Mouse (Mus musculus) urinary bladder, postnatal 14 days (tissue): ENCODE data around the gene Pigk.
A peak's percentile ranks its signal among the peaks of the same experiment; 100 is the strongest.

Experiments used
- DNase-seq: peaks from one replicate; pipeline ENCODE4 v3.0.0; 2021; ENCODE audit warnings: low spot score

The Pigk gene

DNA sequence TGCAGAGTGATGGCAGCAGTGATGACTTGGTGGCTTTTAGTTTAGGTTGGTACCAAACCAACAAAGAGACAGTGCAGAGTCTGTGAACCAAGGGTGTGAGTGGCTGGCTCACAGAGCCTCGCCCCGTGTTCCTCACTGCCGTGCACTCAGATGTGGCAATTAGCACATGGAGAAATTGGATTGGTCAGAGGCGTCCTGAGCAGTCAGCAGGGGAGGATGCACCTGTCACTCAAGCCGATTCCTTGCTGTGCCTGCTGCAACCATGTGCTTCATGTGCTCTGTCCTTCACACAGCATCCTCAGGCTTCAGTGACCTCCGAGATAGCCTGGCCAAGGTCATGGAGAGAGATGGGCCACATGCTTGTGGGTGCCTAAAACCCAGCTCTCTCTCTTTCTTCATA is 14.3 kb downstream of the Pigk start:
- DNase-seq: no peak

GRCm38 (mm10) chr3:152733011-152733410 is 19.1 kb downstream of the Pigk start:
- no peak for DNase-seq

DNA sequence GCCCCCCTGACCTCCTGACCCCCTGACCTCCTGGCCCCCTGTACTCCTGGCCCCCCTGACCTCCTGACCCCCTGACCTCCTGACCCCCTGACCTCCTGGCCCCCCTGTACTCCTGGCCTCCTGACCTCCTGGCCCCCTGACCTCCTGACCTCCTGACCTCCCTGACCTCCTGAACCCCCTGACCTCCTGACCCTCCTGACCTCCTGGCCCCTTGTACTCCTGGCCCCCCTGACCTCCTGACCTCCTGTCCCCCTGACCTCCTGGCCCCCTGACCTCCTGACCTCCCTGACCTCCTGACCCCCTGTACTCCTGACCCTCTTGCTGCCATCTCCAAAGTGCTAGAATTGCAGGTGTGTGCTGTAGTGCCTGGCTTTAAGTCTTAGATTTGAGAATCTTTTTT is 19.6 kb downstream of the Pigk start:
- no peak for DNase-seq

GRCm38 (mm10) chr3:152734100-152734499 is 20.2 kb downstream of the Pigk start:
- no peak for DNase-seq

DNA sequence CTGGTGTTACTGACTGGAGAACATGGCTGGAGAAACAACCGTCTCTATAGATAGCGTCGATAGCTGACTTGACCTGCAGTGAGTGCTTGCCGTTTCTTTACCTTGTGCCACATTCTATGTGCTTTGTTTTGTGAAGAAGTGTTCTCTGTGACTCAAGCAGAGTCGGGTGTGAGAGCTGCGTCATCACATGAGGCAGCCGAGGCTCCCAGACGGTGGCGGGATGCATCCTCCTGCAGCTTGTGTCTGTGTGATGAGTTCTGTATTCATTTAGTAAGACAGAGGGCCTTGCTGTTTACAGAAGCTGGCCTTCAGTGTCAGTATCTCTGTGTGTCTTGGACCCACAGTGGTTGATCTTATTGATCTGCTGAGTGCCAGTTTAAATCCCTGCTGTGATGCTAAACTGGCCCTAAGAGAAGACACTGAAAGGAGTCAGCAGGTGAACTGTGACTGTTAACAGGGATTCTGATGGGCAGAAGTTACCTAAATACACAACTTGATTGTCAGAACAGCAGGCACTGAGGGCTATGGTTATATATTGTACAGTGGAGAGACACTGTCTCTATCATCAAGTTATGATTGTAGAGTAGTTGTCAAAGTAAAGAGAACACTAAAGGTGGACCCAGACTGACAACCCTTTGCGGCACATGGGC is 21.8 kb downstream of the Pigk start:
- DNase-seq: no peak

DNA sequence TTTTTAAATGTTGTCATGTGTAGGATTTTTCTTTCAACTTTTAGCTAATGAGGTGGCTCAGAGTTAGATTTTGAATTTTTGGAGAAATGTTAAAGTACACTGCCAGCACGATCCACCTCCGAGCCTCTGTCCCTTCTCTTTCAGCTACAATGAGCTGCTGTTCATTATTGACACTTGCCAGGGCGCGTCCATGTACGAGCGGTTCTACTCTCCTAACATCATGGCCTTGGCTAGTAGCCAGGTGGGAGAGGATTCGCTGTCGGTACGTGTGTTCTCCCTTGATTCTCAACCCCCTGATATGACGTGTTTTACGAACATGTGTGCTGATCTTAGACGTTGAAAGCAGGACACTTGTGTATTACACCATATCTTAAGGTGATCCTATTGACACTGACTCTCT is 30.4 kb downstream of the Pigk start:
- DNase-seq: no peak

DNA sequence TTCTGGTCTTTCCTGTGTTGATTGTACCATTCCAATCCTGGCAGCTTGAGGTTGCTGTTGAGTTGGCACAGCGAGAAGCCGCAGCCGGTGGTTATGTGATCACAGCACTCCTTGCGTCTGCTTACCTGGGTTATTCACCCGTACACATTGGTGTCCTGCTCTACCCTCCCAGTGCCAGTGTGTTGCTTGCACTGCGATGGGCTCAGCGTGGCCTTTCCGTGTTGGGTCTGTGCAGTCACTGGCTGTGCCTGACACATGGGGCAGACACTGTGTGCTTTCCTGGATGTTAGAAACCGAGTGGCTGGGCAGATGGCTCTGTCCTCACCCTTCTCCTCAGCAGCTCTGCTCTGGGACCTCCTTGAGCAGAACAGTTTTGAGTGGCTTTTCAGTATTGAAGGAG is 31.7 kb downstream of the Pigk start:
- no peak for DNase-seq

- no peak for DNase-seq
Measured at GRCm38 (mm10) chr3:152749461-152749871, 35.6 kb downstream of the Pigk start.

DNA sequence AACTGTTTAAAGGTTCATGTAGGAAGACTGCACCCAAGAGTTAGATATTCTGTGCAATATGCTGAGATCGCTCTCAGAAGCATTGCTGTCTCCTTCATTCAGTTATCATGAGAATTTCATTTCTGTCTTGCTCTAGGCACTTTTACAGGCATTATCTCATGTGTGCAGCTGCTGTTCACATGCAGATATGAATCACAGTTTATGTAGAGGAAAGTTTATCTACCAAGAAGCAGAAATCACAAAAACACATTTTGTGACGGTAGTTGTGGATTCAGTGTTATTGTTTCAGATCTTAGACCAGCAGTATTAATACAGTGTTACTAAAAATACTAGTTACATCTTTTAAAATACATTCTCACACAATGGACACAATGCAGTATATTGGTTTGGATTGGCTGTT is 36.0 kb downstream of the Pigk start:
- no peak for DNase-seq

DNA sequence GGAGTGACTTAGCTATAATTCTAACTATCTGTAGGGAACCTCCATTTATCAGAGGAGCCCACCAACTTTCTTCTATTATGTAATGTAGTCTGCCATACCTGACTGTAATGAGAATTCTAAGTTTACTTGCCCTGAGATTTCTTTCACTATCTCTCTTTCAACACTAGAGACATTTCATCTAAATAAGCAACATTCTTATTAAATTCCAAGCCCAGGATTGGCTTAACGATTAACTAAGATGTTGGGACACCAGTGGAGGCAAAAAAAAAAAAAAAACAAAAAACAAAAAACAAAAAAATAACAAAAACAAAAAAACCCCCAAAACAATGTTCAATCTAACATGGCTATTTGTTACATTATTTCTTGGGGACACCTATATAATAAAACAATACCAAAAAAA is 39.0 kb downstream of the Pigk start:
- DNase-seq: no peak

DNA sequence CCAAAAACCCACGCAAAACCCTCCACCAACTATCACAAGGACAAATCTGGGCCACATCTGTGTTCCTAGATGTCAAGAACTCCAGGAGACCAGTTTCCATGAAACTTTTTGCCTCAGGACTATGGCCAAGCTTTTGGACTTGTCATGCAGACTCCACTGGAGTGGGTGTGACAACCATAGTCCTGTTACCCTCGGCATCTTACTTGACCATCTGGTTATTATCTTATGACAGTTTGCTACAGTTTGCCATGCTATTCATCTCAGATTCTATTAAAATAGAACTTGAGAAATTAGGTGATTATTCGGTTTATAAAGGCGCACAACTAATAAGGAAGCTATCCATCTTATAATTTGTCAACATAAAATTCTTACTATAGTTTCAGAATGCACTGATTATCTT is 39.4 kb downstream of the Pigk start:
- no peak for DNase-seq

- DNase-seq: no peak
Measured at GRCm38 (mm10) chr3:152753920-152754764, 40.2 kb downstream of the Pigk start.

DNA sequence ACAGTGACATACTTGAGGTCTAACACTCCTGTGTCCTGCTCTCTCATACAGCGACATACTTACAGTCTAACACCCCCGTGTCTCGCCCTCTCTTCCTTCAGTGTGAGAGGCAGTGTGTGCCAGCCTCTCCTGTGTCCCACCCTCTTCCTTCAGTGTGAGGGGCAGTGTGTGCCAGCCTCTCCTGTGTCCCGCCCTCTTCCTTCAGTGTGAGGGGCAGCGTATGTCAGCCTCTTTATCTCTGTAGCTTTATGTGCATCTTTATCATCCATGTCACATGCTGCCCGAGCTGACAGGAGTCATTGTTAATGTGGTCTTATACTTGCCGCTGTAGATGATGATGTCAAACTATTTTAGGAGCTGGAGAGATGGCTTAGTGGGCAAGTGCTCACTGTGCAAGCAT is 41.6 kb downstream of the Pigk start:
- no peak for DNase-seq

DNA sequence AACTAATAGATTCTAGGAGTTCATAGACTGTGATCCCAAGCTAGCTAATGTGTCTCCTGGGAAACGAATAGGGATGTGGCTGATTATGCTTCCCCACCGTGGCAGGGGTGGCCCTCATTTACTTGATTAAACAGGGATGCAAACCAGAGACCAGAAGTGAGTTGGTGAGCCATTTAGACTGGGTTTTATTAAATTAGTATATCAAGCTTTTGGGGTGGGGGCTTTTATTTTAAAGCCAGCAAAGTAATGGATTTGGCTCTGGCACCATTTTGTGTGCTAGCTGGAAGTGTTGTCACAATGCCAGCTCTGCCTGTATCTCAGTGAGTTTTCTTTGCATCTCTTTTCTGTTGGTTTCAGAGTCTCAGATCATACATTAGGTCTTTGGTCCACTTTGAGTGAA is 43.0 kb downstream of the Pigk start:
- DNase-seq: no peak

GRCm38 (mm10) chr3:152757464-152758393 is 43.8 kb downstream of the Pigk start:
- DNase-seq: no peak

- no peak for DNase-seq
Measured at GRCm38 (mm10) chr3:152758500-152759032, 44.7 kb downstream of the Pigk start.

DNA sequence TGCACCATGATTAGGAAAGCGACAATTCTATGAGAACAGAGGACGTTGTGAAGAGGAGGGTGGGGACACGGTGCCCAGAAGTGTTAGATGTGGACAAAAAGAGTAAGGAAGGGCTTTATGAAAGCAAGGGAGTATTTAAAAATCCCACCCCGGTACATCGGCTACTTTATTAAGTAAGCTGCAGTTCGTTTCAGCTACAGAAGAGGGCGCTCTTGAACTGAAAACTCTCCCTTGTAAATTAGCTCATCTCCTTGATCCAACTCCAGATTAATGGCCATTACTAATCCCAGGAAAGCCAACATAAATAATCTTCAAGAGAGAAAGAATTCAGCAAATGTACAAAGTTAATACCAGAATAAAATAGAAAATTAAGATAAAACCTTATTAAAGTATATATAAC is 47.2 kb downstream of the Pigk start:
- no peak for DNase-seq

DNA sequence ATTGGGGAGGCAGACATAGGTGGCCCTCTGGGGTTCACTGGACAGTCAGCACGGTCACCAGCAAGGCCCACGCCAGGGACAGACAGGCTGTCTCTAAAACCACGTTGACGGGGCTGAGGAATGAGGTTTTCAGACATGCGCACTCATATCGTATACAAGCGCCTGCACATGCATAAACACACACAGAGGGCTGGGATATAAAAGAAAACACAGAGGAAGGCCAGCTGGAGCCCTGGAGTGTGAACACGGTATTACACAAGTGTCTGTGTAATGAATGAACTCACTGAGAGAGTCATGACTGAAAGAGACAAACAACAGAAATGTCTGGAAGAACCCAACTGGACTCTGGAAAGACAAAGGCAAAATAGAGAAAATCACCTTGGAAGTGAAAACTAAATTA is 47.8 kb downstream of the Pigk start:
- no peak for DNase-seq

GRCm38 (mm10) chr3:152762302-152762701 is 48.4 kb downstream of the Pigk start:
- no peak for DNase-seq

DNA sequence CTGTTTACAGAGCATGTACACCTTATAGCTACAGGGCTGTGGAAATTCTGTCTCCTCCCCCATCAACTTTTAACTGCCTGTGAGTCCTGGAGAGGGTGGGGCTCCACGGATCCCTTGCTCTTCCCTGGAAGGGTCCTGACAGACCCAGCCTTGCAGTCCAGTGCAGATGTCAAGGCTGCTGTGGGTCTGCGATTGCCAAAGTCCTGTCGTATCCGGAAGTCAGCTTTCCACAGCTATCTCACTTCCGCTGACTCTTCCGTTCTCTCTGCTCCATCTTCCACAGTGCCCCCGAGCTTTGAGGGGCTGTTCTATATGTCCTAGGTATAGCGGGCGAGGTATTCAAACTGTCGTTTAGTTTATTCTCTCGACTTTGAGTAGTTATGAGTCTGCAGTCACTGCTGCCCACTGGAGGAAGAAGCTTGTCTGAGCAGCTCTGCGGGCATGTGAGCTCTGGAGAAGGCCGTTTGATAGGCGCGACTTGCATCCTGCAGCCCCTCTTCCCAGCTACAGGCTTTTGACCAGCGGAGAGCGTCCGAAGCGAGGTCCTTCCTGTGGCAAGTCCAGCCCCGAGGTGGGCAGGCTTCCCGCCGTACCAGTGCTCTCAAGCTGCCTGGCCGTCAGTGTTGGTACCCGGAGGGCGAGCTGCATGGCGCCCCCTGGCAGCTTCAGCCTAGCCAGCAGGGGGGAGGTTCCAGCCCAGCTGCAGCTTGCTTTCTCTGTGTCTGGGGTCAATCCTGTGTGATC is 49.4 kb downstream of the Pigk start:
- DNase-seq: peak; percentile 33

DNA sequence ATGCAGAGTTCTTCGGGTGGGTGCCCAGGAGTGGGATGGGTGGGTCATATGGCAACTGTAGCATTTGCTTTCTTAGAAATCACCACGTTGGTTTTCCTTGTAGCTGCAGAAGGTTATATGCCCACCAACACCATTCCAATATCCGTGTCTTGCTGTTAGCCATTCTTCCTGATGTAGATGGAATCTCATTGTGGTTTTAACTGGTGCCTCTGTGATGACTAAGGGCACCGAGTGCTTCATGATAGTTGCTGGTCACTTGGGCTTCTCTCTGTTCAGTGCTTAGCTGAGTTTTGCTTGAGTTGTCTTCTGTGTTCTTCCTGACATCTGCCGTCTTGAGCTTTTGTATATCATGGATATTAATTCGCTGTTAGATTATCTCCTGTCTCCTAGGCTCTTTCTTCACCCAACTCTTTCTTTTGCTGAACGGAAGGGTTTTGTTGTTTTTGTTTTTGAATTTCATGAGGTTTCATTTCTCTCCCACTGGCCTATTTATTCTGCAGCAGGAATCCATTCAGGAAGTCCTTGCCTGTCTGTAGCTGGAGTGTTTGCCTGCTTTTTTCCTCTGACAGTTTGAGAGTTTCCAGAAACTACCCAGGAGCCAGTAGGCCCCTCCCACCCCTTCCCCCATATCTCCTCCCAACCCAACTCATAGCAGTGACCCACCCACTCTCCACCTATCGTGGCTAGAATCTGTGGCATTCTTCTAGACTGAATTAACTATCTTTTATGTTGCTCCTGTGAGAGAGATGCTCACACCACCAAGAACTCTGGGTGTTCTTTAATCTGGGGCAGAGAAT is 50.8 kb downstream of the Pigk start:
- no peak for DNase-seq
